16 mouse cellular contexts compared by ENCODE assay signal in genomic region chr10:105532747-105533146, GRCm38 (mm10). TPM values are rescaled to one million over a fixed set of nuclear protein-coding genes. Genes with fewer than 3 reads are reported as not detected.
DNase-seq lines count a peak whose midpoint lies in the region; ATAC-seq and TF ChIP-seq lines count a peak whose summit lies in the region.
"Had no signal": no experiment of that assay in that cellular context is flagged by ENCODE, and none has a peak within 500 bp of the region (broad histone marks: within the 10 kb centered on the region; RNA-seq: fewer than 3 reads in every experiment).

No protein-coding gene starts in this region.

- intact Hi-C loops in heart, postnatal 10 days (cut with DNase I): no loop called here

- no peak overlapping the region for H3K27ac ChIP-seq in lung, embryonic 15.5 days
- no peak overlapping the region for H3K27ac ChIP-seq in embryonic facial prominence, embryonic 11.5 days (replicated peaks; ENCODE audit: low read depth, low read length)
- no peak overlapping the region; the same call in 1 of the 2 replicates for H3K27ac ChIP-seq in stomach, embryonic 16.5 days (ENCODE audit: low read length)
- H3K27ac ChIP-seq: hindbrain, embryonic 15.5 days had no signal

- TF ChIP-seq POLR2A in lung, adult 2 months (IDR thresholded peaks at IDR 0.05; ENCODE audit: borderline replicate concordance, extremely low read depth, low read depth, low read length): no peak

- ATAC-seq in lung, embryonic 15.5 days (ENCODE audit: borderline replicate concordance, extremely low read depth, low FRiP score, low TSS enrichment): peak; percentile 46; the same call in 1 of the 2 replicates
- no peak for ATAC-seq in embryonic facial prominence, embryonic 11.5 days (replicated peaks; ENCODE audit: insufficient number of reproducible peaks, low FRiP score, low TSS enrichment, low read depth)
- ATAC-seq in stomach, embryonic 16.5 days (ENCODE audit: insufficient read depth, low FRiP score): peak; percentile 56; the same call in 1 of the 2 replicates
- ATAC-seq: CD4-positive, CD25-positive, alpha-beta regulatory T cell, adult 4 months; midbrain, embryonic 16.5 days had no signal

- no peak overlapping the region for H3K9ac ChIP-seq in lung, embryonic 15.5 days
- H3K9ac ChIP-seq in embryonic facial prominence, embryonic 11.5 days (replicated peaks; ENCODE audit: low read length): no peak overlapping the region
- H3K9ac ChIP-seq in stomach, embryonic 16.5 days (ENCODE audit: low read length): no peak overlapping the region
- H3K9ac ChIP-seq: hindbrain, embryonic 15.5 days had no signal

- no peaks in the 10 kb centered on the region for H3K9me3 ChIP-seq in lung, embryonic 15.5 days
- no peaks in the 10 kb centered on the region for H3K9me3 ChIP-seq in embryonic facial prominence, embryonic 11.5 days (replicated peaks; ENCODE audit: control insufficient read depth, low read length)
- no peaks in the 10 kb centered on the region for H3K9me3 ChIP-seq in stomach, embryonic 16.5 days (replicated peaks; ENCODE audit: control insufficient read depth, low read length)
- H3K9me3 ChIP-seq: hindbrain, embryonic 15.5 days; megakaryocyte, embryonic 14.5 days had no signal

- no peak overlapping the region for H3K4me2 ChIP-seq in lung, embryonic 15.5 days
- no peak overlapping the region for H3K4me2 ChIP-seq in embryonic facial prominence, embryonic 11.5 days (ENCODE audit: low read depth, low read length)
- H3K4me2 ChIP-seq in stomach, embryonic 16.5 days (ENCODE audit: low read depth, low read length): no peak overlapping the region
- H3K4me2 ChIP-seq: hindbrain, embryonic 15.5 days had no signal

- H3K36me3 ChIP-seq in lung, embryonic 15.5 days: no peaks in the 10 kb centered on the region
- no peaks in the 10 kb centered on the region for H3K36me3 ChIP-seq in embryonic facial prominence, embryonic 11.5 days (replicated peaks; ENCODE audit: control insufficient read depth, insufficient read depth, low read depth, low read length)
- no peaks in the 10 kb centered on the region for H3K36me3 ChIP-seq in stomach, embryonic 16.5 days (ENCODE audit: control insufficient read depth, insufficient read depth, low read length)
- H3K36me3 ChIP-seq: hindbrain, embryonic 15.5 days had no signal

- no peak for DNase-seq in lung, adult 2 months
- peak; percentile 61 for DNase-seq in embryonic facial prominence, embryonic 11.5 days (ENCODE audit: low spot score)
- DNase-seq in heart, postnatal 10 days: peak; percentile 38 to 43
- DNase-seq in layer of hippocampus, adult 11-12 months (ENCODE audit: low spot score): no peak
- DNase-seq in ovary, postnatal 36 days (ENCODE audit: low spot score): no peak
- DNase-seq: adrenal gland, postnatal 14 days; cerebellum, adult 8-10 months; kidney, adult 9 months; right cerebral cortex, postnatal 14 days had no signal

- no peaks in the 10 kb centered on the region for H3K27me3 ChIP-seq in lung, embryonic 15.5 days
- no peaks in the 10 kb centered on the region for H3K27me3 ChIP-seq in embryonic facial prominence, embryonic 11.5 days (ENCODE audit: control insufficient read depth, insufficient read depth, low read length)
- no peaks in the 10 kb centered on the region for H3K27me3 ChIP-seq in stomach, embryonic 16.5 days (ENCODE audit: control insufficient read depth, insufficient read depth, low read length)
- H3K27me3 ChIP-seq: hindbrain, embryonic 15.5 days; megakaryocyte, embryonic 14.5 days had no signal

- 63% methylated on average over 7 of the region's 7 CpGs for WGBS in lung, embryonic 15.5 days
- WGBS in lung, adult 2 months: 68% methylated on average over 7 of the region's 7 CpGs
- 43% methylated on average over 7 of the region's 7 CpGs for WGBS in embryonic facial prominence, embryonic 11.5 days
- WGBS in stomach, embryonic 16.5 days: 67% methylated on average over 7 of the region's 7 CpGs

- no peak for TF ChIP-seq CTCF in lung, adult 2 months (IDR thresholded peaks at IDR 0.05; ENCODE audit: insufficient read depth, low read length)

- H3K4me1 ChIP-seq in lung, embryonic 15.5 days: no peaks in the 10 kb centered on the region
- H3K4me1 ChIP-seq in lung, adult 2 months (ENCODE audit: control insufficient read depth, insufficient read depth, low read length): no peaks in the 10 kb centered on the region
- H3K4me1 ChIP-seq in embryonic facial prominence, embryonic 11.5 days (ENCODE audit: control insufficient read depth, insufficient read depth, low read length): no peaks in the 10 kb centered on the region
- peaks cover 5% of the 10 kb centered on the region; the same call in 1 of the 2 replicates for H3K4me1 ChIP-seq in stomach, embryonic 16.5 days (ENCODE audit: control insufficient read depth, insufficient read depth, low read length)
- H3K4me1 ChIP-seq: megakaryocyte, embryonic 14.5 days had no signal

- H3K4me3 ChIP-seq in lung, embryonic 15.5 days: no peak overlapping the region
- no peak overlapping the region for H3K4me3 ChIP-seq in lung, adult 2 months (replicated peaks; ENCODE audit: extremely low read depth, low read depth, low read length)
- H3K4me3 ChIP-seq in embryonic facial prominence, embryonic 11.5 days (ENCODE audit: low read depth, low read length): no peak overlapping the region
- no peak overlapping the region for H3K4me3 ChIP-seq in stomach, embryonic 16.5 days (replicated peaks; ENCODE audit: low read length)
- H3K4me3 ChIP-seq: hindbrain, embryonic 15.5 days; megakaryocyte, embryonic 14.5 days had no signal

RNA-seq across cellular contexts. Expression of gene Tmtc2, which starts 41.5 kb away (rescaled TPM):
- 8.4 and 9.7 TPM in 2 replicates for polyA plus RNA-seq in lung, embryonic 15.5 days (2015; fragmentation: Nextera tagmentation; extraction: Ambion mirVana)
- polyA plus RNA-seq in lung, adult 2 months (2012; rRNA removed): 11.6 and 17.7 TPM in 2 replicates
- 7.6 and 7.8 TPM in 2 replicates for polyA plus RNA-seq in embryonic facial prominence, embryonic 11.5 days (2014; fragmentation: Nextera tagmentation; extraction: Ambion mirVana)
- total RNA-seq in heart, postnatal 10 days (2021): 1 to 10 TPM; 5.2 to 6.3 TPM
- 8.9 and 9.6 TPM in 2 replicates for polyA plus RNA-seq in stomach, embryonic 16.5 days (2015; fragmentation: Nextera tagmentation; extraction: Ambion mirVana)
- total RNA-seq: MEL had no signal

Comparison
In these comparisons a context has a peak if more than half of its experiments do, and no peak if none do; other contexts are left out.
1. DNase-seq: peak in embryonic facial prominence, embryonic 11.5 days (single experiment) and heart, postnatal 10 days (2 of 2); none in lung, adult 2 months (single experiment), layer of hippocampus, adult 11-12 months (single experiment) and ovary, postnatal 36 days (single experiment).